Mouse (Mus musculus) thymus, adult 2 months (tissue): ENCODE results near the gene Gm8773.

Experiments
- CTCF ChIP-seq: fragments of 200-500 bp; IDR thresholded peaks from 2 replicates; pipeline ENCODE4 v1.5.1; 2012; ENCODE audit warnings: mild to moderate bottlenecking, control low read depth, low read length, moderate library complexity, borderline replicate concordance; ENCODE audit not compliant: control insufficient read depth, poor library complexity, insufficient read depth; ENCODE audit errors: extremely low read depth
- POLR2A ChIP-seq: fragments of 200-500 bp; IDR thresholded peaks from 2 replicates; pipeline ENCODE4 v1.6.1; 2012; ENCODE audit warnings: mild to moderate bottlenecking, low read length, control low read depth, moderate library complexity; ENCODE audit not compliant: control insufficient read depth, poor library complexity, insufficient read depth; ENCODE audit errors: extremely low read depth

GRCm38 (mm10) chr5:5536131-5536530 lies 37.5 kb upstream of the Gm8773 start:
- no peak for TF ChIP-seq CTCF
- no peak for TF ChIP-seq POLR2A
